Mouse (Mus musculus) G1E (cell line): Measurements from ENCODE around the gene Tmem108. TPM values are rescaled to one million over a fixed set of nuclear protein-coding genes. Genes with fewer than 3 reads are reported as not detected.

Experiments used
- ATAC-seq: 2 replicates; pipeline ENCODE4 v1.8.0; 2016; ENCODE audit warnings: mild to moderate bottlenecking; ENCODE audit not compliant: insufficient number of reproducible peaks, poor library complexity, low FRiP score, severe bottlenecking; ENCODE audit errors: extremely low read depth
- DNase-seq: peaks from one replicate; pipeline ENCODE4 v3.0.0; 2012; ENCODE audit warnings: low spot score
- H3K27me3 ChIP-seq: 2 replicates; pipeline ENCODE4 v1.6.1; 2012; ENCODE audit warnings: mild to moderate bottlenecking, low read length, inconsistent platforms; ENCODE audit not compliant: insufficient read depth
- H3K36me3 ChIP-seq: replicated peaks from 2 replicates; pipeline ENCODE3; 2012; ENCODE audit warnings: mild to moderate bottlenecking, inconsistent platforms
- H3K4me1 ChIP-seq: 2 replicates; pipeline ENCODE4 v1.6.1; 2012; ENCODE audit warnings: low read depth, low read length, inconsistent platforms, mixed read lengths; ENCODE audit not compliant: insufficient read depth
- H3K4me3 ChIP-seq: 2 replicates; pipeline ENCODE4 v1.5.1; 2012; ENCODE audit warnings: low read depth, mild to moderate bottlenecking, inconsistent platforms, low read length, moderate library complexity, mixed read lengths
- H3K9me3 ChIP-seq: replicated peaks from 2 replicates; pipeline ENCODE4 v1.6.1; 2012; ENCODE audit warnings: inconsistent platforms
- CTCF ChIP-seq: IDR thresholded peaks from 2 replicates; pipeline ENCODE4 v1.5.1; 2012; ENCODE audit warnings: low read depth, low read length, inconsistent platforms, mixed read lengths
- GATA1 ChIP-seq: IDR thresholded peaks from 2 replicates; pipeline ENCODE4 v1.6.1; 2012; ENCODE audit warnings: borderline replicate concordance, low read length, inconsistent platforms, mixed read lengths
- GATA2 ChIP-seq: IDR thresholded peaks from 2 replicates; pipeline ENCODE4 v1.6.1; 2012; ENCODE audit warnings: low read depth, low read length, inconsistent platforms, borderline replicate concordance
- POLR2AphosphoS5 ChIP-seq: IDR thresholded peaks from 2 replicates; pipeline ENCODE4 v1.6.1; 2012; ENCODE audit warnings: low read depth, low read length, inconsistent platforms; ENCODE audit not compliant: insufficient replicate concordance
- TAL1 ChIP-seq: conservative IDR thresholded peaks from 2 replicates; pipeline ENCODE4 v1.6.1; 2012; ENCODE audit warnings: low read depth, low read length, inconsistent platforms, mixed read lengths
- polyA plus RNA-seq: library from polyadenylated mRNA; stranded (reverse); fragments of >175 nt; gene quantifications from 2 replicates; pipeline ENCODE4 v1.2.3, GENCODE M21; 2012
- total RNA-seq, 2 experiments: library from RNA; stranded (forward) in 1 of 2; stranded (reverse) in 1 of 2; fragments of 200-1000 nt in 1 of 2; fragments of >200 nt in 1 of 2; fragmentation: Nextera tagmentation in 1 of 2; gene quantifications; 2 replicates each; pipeline ENCODE4 v1.2.3; 2014 to 2017

Gene Tmem108
- total and polyA plus RNA-seq, 3 experiments, result 0.27 TPM; not detected in 2

- no peak for DNase-seq
- TF ChIP-seq TAL1 (no peak), POLR2AphosphoS5 (no peak), GATA2 (no peak), CTCF (no peak), GATA1 (no peak)
- ATAC-seq, result no peak
- no peak within 1 kb of the TSS; the same call in 1 of the 2 replicates for H3K4me3 ChIP-seq
- H3K9me3 ChIP-seq, result peaks cover 47% of the 10 kb centered on the region
- H3K36me3 ChIP-seq, result no peaks in the 10 kb centered on the region
- no peaks in the 10 kb centered on the region for H3K4me1 ChIP-seq
- H3K27me3 ChIP-seq, result no peaks in the 10 kb centered on the region
Measured at GRCm38 (mm10) chr9:103480044-103480576, 281.5 kb downstream of the Tmem108 start, which contains the start of gene Bfsp2. TSS of gene Bfsp2 (minus strand) at chr9:103480420.

DNA sequence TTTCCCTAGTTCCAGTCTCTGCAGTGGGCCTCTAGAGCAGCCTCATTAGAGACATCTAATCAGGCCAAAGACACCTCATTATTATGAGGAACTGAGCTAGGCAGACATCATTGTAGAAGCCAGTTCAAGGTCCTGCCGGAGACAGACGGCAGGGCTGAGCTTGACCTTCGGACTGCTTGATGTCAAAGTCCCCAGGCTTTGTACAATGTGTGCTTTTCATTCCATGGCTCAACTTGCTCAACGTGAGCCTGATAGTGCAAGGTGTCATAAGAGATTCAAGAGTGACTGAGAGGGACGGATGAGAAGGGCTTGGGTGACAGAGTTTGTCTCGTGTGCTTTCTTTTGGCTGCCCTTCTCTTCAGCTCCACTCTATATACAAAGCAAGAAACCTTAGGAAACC is 286.2 kb downstream of the Tmem108 start:
- Histone ChIP-seq H3K27me3 (no peaks in the 10 kb centered on the region), H3K36me3 (no peaks in the 10 kb centered on the region), H3K4me1 (no peaks in the 10 kb centered on the region), H3K4me3 (no peak overlapping the region), H3K9me3 (peaks cover 47% of the 10 kb centered on the region)
- no peak for TF ChIP-seq GATA1
- TF ChIP-seq GATA2, result no peak
- TF ChIP-seq CTCF, result no peak
- TF ChIP-seq POLR2AphosphoS5, result no peak
- TF ChIP-seq TAL1, result no peak
- no peak for DNase-seq
- ATAC-seq, result no peak

GRCm38 (mm10) chr9:103473915-103474688 is 287.5 kb downstream of the Tmem108 start:
- Histone ChIP-seq H3K4me3 (no peak overlapping the region), H3K9me3 (peaks cover 50% of the 10 kb centered on the region), H3K27me3 (no peaks in the 10 kb centered on the region), H3K36me3 (no peaks in the 10 kb centered on the region), H3K4me1 (no peaks in the 10 kb centered on the region)
- no peak for DNase-seq
- ATAC-seq, result no peak
- TF ChIP-seq CTCF (no peak), GATA1 (no peak), POLR2AphosphoS5 (no peak), GATA2 (no peak)

DNA sequence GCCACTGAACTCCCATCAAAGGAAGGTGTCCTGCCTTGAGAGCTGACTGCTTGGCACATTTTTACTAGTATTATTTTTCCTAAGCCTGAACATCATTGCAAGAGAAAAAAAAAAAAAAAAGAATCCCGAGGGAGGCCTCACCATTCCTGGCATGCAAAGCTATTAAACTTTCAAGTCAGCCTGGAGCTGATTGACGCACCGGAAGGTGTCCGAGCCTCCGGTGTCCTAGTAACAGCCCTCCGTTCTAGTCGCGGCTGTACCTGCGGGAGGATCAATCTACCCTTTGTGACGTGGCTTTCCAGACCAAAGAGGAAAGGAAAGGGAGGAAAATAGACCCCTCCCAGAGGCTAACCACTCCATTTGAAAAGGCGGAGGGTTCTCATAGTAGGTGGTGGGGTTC is 289.9 kb downstream of the Tmem108 start:
- no peak for ATAC-seq
- no peaks in the 10 kb centered on the region for H3K4me1 ChIP-seq
- TF ChIP-seq GATA2, result no peak
- no peaks in the 10 kb centered on the region for H3K27me3 ChIP-seq
- peaks cover 57% of the 10 kb centered on the region for H3K9me3 ChIP-seq
- no peak for DNase-seq
- no peak overlapping the region for H3K4me3 ChIP-seq
- no peaks in the 10 kb centered on the region for H3K36me3 ChIP-seq

DNA sequence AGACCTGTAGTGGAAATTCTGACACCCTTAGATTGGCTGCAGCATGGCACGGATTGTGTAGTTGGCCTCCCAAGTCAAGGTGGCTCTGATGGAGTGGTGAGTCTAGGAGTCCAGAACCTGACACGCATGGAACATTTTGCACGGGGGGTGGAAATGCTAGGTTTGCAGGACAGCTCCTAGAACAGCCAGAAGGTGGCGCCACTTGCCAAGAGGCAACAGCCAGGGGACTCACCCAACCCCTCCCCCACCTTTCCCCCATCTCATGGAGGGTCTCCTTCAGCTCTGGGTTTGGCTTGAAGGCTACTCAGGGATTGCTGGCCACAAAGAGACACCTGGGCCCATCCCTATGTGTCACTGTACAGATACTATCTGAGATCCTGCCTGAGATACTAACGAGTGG is 292.1 kb downstream of the Tmem108 start:
- no peak for DNase-seq
- no peak for ATAC-seq
- no peak overlapping the region for H3K4me3 ChIP-seq

GRCm38 (mm10) chr9:103468911-103469310 is 292.7 kb downstream of the Tmem108 start:
- no peak for ATAC-seq
- H3K4me1 ChIP-seq, result no peaks in the 10 kb centered on the region
- H3K4me3 ChIP-seq, result no peak overlapping the region
- no peak for DNase-seq
- no peaks in the 10 kb centered on the region for H3K27me3 ChIP-seq
- TF ChIP-seq CTCF (no peak), TAL1 (no peak), GATA2 (no peak), GATA1 (no peak), POLR2AphosphoS5 (no peak)
- H3K36me3 ChIP-seq, result no peaks in the 10 kb centered on the region
- peaks cover 48% of the 10 kb centered on the region for H3K9me3 ChIP-seq

More for the DNA sequence above, 292.1 kb downstream of the Tmem108 start:
- Histone ChIP-seq H3K9me3 (peaks cover 51% of the 10 kb centered on the region), H3K4me1 (no peaks in the 10 kb centered on the region), H3K36me3 (no peaks in the 10 kb centered on the region), H3K27me3 (no peaks in the 10 kb centered on the region)
- TF ChIP-seq CTCF (no peak), TAL1 (no peak), GATA1 (no peak), POLR2AphosphoS5 (no peak), GATA2 (no peak)
